Mouse (Mus musculus): ENCODE measurements around the gene Ern1. TPM values are rescaled to one million over a fixed set of nuclear protein-coding genes. Genes with fewer than 3 reads are reported as not detected.

Gene Ern1
- total RNA-seq, 4 experiments from 2014 or later = 6.9 to 8.9 (median 7.6) TPM

DNA sequence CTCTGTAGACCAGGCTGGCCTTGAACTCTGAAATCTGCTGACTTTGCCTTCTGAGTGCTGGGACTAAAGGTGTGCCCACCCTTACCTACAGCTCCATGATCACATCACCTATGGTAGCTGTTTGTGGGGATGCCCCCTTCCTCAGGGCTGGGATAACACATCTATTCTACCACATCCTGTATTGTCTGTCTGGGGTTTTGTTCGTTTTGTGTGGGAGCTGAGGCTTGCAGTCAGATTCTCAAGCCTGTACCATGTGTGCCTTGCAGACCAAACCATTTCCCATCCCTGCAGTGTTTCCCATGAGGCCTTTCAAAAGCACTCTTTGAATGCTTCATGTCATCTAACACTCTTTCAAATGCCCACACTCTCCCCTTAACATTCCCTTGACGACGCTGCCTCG is 135.7 kb downstream of the Ern1 start:
- no peak for DNase-seq (ENCODE audit: low spot score in 2 of 2)

DNA sequence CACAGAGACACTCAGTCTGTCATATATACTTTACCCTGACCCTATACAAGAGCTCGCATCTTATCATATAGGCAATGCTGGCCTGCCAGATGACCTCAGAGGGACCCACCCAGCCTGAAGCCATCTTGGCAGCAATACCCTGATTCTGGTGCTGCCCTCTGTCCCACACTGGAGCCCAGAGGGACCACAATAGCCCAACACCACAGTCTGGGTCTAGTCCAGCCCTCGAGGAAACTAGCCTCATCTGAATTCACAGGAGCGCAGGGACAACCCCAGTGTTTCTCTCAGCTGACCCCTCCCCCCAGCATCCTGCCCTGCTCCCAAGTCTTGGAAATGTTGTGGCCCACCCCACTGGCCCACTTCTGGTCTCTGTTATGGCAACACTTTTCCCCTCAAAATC is 136.4 kb downstream of the Ern1 start:
- no peak for DNase-seq (ENCODE audit: low spot score in 2 of 2)

DNA sequence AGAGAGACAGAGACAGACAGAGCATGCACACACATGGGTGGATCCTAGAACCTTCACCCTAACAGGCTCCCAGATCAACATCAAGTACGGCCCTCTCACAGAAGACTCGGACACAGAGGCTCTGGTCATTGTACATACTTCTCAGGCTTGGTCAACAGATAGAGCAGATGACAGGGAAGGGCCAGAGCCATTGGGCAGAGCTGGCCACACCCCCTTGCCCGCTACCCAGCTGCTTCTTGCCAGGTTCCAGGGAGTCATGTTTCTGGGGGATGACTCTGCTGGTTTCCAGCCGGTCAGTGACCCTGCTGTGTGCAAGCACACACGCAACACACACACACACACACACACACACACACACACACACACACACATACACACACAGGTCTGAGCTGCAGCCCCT is 136.8 kb downstream of the Ern1 start:
- peak; percentile 63 to 82 for DNase-seq (ENCODE audit: low spot score in 2 of 2)

DNA sequence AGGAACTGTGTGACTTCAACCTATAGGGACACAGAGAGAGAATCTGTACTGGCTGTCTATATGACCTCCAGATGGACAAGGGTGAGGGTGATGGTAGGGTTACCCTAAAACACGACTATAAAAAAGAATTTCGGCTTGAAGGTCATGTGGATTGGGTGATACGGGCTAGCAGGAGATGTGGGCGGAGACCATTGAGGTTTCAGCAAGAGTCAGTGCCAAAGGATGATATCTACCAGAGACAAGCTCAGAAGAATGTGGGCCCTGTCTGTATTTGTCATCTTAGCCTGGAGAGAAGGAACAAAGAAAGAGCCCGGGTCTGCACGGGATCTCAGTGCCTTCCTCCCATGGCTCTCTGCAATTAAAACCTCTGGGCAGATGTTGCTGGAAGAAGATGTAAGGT is 137.9 kb downstream of the Ern1 start:
- DNase-seq (ENCODE audit: low spot score in 2 of 2) = no peak

DNA sequence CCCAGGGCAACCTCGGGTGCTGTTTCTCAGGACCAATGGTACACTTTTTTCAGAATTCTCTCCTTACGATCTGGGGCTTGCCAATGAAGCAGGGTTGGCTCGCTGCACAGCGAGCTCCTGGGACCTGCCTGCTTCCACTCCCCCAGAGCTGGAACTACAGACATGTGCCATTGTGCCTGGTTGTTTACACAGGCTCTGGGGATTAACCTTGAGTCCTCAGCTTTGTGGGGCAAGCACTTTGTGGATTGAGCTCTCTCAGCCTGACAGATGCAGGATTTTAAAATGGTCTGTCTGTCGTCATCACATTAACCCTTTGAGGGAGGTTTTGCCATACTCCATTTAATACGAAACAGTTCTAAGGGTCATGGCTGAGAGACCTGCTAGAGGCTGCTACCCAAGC is 142.7 kb downstream of the Ern1 start:
- no peak for DNase-seq (ENCODE audit: low spot score in 2 of 2)

Other genes starting within 250 kb of the Ern1 start
- gene Ftsj3, start 231.8 kb downstream of the Ern1 start, total RNA-seq (2022) = 10 to 100 TPM; 18.0 to 28.8 (median 21.3) TPM
- 100 to 1,000 TPM; 125 to 150 (median 137) TPM for gene Psmc5, start 231.7 kb downstream of the Ern1 start, total RNA-seq (2022)
- gene Smarcd2, start 214.9 kb downstream of the Ern1 start, total RNA-seq (2022) = 10 to 100 TPM in 2 of 4 experiments, 1 to 10 TPM in 2; 8.3 to 11.5 (median 10.0) TPM
- under 1 TPM in 3 of 4 experiments, not detected in 1; 0.07 to 0.13 (median 0.12) TPM for gene Tcam1, start 211.2 kb downstream of the Ern1 start, total RNA-seq (2022)
- gene Gh, start 186.0 kb downstream of the Ern1 start, total RNA-seq (2022) = not detected
- gene Cd79b, start 173.1 kb downstream of the Ern1 start, total RNA-seq (2022) = under 1 TPM in 3 of 4 experiments, not detected in 1; 0.24 to 0.58 (median 0.25) TPM
- 100 to 1,000 TPM; 486 to 711 (median 596) TPM for gene Scn4a, start 134.6 kb downstream of the Ern1 start, total RNA-seq (2022)
- gene Prr29, start 122.4 kb downstream of the Ern1 start, total RNA-seq (2022) = 1 to 10 TPM; 3.3 to 5.5 (median 4.3) TPM
- 1 to 10 TPM; 2.3 to 5.2 (median 4.3) TPM for gene Icam2, start 99.8 kb downstream of the Ern1 start, total RNA-seq (2022)
- 10 to 100 TPM; 62.9 to 78.3 (median 68.0) TPM for gene Tex2, start 125.6 kb upstream of the Ern1 start, total RNA-seq (2022)